Mouse (Mus musculus): ENCODE measurements at regions not wholly inside any gene's neighbourhood (a gene's known extent, or its start where the extent isn't known, plus 50 kb on each side); places are given as distances from the start of the nearest gene placed in this dataset.

DNA sequence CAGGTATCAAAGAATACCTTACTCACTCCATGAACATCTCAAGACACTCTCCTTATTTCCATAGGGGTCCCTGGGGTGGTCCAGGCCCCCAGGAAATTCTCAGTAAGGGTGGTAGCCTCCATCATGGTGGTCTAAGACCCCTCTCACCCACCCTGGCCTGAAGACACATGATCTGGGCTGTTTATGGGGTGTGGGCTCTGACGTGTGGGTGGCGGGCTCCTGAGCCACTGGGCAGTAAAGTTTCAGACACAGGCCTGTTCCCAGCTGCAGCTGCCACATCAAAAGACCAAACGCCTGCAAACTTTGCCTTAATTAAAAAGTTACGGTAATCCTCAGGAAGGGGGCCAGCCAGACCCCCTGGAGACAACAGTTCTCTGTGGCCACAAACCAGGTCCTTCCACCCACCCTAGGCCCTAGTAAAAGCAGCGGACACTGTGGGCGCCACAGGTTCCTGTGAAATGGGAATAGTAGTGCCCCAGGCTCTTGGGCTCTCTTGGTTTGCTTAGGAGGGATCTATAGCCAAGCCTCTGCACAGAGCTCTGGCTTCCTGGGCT, 473.1 kb upstream of the Zmiz1 start:
- ATAC-seq (ENCODE audit: insufficient number of reproducible peaks, low FRiP score, low TSS enrichment) = no peak

DNA sequence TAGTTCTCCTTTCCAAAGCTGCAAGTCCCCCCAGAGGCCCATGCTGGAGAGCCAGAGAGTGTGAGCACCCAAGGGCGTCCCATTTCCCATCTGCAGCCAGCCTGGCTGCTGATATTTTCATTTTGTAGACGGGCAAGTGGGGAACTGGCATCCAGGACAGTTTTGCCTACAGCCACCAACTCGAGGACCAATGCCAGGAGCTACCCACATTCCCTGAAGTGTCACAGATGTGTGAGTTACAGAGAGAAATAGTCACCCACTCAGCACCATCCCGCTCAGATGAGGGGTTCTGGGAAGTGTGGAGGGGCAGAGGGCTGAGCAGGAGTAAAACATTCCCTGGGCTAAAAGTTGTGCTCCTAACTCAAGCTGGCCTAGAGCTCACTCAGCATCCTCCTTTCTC, 472.6 kb upstream of the Zmiz1 start:
- no peak for ATAC-seq (ENCODE audit: insufficient number of reproducible peaks, low FRiP score, low TSS enrichment)

DNA sequence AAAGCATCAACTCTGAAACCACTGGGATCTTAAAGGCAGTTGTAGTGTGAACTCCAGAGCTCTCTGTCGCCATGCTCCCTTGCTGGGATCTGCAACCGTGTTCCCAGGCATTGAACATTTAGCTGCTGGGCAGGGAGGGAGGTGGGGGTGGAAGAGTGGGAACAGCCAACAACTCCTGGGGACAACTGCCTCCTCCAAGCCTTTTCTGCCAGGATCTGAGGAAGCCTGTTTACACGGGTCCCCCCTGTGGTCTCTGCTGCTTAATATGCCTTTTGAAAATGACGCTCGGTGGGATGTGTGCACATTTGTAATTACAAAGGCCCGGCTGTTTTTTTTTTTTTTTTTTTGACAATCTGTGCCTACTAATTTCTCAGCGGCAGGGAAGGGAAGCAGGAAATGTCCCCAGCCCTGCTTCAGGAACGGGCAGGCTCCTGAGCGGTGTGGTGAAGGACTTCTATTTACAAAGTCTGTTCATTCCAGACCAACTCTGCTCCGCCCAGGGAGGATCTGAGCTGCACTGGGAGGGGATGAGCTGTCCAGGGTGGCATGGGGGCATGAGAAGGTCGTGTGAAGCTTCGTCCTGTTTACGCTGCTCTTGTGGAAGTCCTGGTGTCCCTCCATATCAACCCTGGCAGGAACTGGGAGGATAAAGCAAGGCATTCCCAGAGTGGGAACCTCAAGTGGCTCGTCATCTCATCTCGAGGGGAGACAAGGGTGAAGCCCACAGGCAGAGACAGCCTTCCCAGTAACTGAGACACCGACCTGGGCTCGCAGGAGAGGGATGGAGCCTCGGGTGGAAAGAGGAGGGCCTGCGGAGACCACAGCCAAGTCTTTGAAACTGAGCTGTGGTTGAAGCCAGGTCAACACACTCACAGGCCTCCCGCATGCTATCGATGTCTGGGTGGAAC, 465.0 kb upstream of the Zmiz1 start:
- ATAC-seq (ENCODE audit: insufficient number of reproducible peaks, low FRiP score, low TSS enrichment) = no peak

DNA sequence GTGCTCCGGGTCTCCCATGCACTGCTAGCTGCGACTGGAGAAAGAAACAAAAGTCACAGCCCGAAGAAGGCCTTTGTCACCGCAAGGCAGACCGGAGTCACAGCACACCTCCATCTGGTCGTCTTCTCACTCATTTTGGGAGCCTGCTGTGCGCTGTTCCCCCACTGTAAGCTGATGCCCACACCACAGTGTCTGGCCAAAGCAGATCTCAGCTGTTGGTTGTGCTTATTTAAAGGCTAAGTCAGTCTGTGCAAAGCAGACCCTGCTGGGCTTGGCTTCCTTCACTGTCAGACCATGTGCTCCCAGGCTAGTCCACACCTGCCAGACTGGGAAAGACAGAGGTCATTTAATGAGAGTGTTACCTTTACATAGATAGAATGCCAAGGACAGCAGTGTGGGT, 463.8 kb upstream of the Zmiz1 start:
- ATAC-seq (ENCODE audit: insufficient number of reproducible peaks, low FRiP score, low TSS enrichment) = peak; percentile 43; the same call in 1 of the 2 replicates

DNA sequence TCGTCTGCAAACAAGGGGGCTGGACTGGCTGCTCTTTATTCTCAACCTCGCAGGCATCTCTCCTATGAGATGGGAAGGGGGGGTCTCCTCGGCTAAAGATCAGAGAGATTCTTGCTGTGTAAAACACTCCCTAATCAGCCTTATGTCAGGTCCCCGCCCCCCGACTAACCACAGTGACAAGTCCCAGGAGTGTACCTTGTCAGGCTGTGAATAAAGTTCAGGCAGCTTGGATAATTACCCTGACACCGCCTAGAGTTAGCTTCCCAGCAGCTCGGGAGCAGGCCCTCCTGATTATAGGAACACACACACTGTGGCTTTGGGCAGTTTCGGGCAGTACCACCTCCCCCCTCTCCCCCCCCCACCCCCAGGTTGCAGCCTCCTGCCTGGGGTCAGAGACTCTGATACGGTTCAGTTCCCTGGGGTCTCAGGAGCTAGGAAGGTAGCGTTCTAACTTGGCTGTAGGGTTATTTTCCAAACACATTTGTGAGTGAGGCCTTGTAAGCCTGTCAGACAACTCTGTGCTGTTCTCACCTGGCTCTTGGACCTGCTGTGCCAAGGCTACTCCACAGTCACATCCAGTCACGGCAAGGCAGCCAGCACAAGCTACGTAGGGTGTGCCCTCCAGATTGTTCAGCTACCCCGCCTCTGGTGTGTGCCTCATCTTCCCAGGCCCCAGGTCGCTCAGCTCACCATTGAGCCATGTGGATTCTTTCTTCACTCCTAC, 461.0 kb upstream of the Zmiz1 start:
- no peak for ATAC-seq (ENCODE audit: insufficient number of reproducible peaks, low FRiP score, low TSS enrichment)

DNA sequence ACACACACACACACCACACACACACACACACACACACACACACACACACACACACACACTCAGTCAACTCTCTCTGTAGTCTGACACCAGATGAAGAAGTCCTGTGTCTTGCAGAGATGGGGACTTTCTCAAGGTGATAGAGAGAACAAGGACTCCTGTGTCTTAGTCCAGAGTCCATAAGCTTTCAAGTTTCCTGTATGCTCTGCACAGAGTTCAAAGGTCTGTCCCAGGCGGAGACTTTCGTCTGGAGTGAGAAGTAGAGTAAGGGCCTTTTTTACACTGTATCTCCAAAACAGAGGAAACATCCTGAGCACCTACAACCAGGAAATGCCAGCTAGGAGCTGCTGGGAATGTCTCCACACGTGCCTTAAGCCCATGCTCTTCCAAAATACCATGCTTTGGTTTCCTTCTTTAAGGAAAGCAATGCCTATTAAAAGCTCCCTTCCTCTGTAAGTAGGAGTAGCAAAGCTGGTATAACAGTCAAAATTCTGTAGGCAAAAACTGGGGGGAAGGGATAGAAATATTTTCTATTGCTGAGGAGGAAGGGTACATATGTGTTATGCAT, 459.9 kb upstream of the Zmiz1 start:
- no peak for ATAC-seq (ENCODE audit: insufficient number of reproducible peaks, low FRiP score, low TSS enrichment)

DNA sequence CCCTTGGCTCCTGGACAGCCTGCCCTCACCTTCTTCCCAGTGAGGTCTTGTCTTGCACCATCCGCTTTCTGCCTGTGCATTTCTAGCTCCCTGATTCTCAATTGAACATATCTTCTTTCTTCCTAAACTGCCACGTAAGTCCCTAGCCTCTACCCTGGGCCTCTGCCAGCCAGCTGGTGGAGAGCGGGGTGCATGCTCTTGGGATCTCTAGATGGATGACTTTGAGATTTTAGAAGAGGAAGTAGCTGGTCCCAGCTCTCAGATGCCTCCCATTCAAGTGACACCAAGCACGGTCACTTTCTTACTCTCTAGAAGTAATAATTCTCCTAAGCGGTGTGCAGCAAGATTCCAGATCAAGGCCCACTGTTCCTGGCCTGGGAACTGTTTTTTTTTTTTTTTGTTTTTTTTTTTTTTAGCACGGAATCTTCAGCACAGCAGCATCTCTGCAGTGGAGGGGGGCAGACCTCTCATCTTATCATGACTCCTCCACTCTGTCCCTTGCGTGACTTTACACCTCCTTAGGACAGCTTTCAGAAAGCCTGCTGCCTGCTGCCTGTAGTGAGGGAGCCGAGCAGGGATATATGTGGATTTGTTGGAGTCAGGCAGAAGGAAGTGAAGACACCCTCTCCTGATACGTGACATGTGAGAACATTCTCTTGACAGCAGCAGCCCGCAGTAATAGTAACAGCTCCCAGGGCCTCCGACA, 453.6 kb upstream of the Zmiz1 start:
- ATAC-seq (ENCODE audit: insufficient number of reproducible peaks, low FRiP score, low TSS enrichment) = no peak

DNA sequence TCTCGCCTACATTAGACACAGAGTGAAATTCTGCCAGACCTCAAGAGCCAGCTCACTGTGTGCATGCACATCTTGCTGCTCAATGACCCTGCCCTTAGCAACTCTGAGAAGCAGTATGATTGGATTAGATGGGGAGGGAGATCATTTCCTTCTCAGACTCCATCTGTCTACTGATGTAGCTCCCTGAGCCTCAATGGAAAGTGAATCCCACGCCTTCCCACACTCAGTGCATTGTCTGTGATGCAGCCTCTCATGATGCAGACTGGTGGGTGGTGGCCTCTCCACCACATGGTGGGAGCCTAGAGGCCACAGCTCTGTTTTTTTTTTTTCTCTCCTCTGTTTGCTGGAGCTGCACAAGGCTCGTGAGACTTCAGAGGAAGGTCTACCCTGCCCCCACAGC, 447.1 kb upstream of the Zmiz1 start:
- no peak for ATAC-seq (ENCODE audit: insufficient number of reproducible peaks, low FRiP score, low TSS enrichment)

DNA sequence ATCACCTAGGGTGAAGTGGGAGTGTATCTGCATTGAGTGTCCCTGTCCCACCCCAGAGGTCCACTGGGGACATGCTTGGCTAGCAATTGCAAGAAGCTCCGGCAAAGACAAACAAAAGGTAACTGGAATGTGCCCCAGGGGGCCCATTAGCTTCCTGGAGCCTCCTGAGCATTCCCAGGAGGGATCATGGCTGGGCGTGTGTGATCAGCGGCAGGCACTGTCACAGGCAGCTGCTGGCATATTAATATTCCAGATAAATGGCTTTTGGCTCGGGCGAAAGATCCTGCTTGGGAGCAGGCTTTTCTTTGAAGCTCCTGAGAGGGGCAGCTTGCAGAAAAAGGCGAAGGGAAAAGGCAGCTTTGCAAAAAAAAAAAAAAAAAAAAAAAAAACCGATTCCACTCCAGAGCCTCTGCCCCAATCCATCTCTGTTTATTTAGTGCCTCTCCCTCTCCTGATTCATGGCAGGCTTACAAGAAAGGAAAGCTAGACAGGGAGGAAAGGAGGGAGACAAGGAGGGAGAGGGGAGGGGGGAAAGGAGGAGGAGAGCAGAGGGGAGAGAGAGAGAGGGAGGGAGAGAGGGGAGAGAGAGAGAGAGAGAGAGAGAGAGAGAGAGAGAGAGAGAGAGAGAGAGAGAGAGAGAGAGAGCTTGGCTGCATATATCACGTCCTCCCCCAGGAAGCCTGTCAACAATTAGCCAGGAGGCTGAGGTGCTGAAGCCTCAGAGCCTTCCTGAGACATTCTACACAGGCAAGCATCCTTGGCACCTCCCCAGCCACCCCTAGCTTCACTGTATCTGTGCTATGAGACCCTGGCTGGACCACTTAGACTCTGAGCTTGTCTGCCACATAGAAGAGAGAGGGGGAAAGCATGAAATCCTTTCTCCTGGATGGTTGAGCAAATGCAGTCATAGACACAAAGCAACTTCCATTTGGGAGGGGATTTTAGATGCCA, 443.4 kb upstream of the Zmiz1 start:
- ATAC-seq (ENCODE audit: insufficient number of reproducible peaks, low FRiP score, low TSS enrichment) = no peak

DNA sequence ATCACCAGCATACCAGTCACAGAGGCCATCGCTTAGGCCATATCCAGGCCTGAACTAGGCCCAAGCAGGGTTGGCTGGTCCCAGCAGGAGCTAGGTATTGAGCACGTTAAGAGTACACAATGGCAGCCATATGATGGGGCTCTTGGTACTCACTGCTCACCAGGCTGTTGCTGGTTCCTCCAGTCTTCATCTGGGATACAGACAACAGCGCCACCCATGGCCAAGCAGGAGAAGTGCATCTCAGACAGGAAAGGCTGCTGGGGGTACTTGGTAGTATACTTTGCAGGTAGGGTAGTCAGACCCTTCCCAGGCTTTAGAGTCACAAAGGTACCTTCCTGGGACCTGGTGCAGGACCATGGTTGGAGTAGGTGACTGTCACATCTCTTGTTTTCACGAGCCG, 441.1 kb upstream of the Zmiz1 start:
- ATAC-seq (ENCODE audit: insufficient number of reproducible peaks, low FRiP score, low TSS enrichment) = no peak

DNA sequence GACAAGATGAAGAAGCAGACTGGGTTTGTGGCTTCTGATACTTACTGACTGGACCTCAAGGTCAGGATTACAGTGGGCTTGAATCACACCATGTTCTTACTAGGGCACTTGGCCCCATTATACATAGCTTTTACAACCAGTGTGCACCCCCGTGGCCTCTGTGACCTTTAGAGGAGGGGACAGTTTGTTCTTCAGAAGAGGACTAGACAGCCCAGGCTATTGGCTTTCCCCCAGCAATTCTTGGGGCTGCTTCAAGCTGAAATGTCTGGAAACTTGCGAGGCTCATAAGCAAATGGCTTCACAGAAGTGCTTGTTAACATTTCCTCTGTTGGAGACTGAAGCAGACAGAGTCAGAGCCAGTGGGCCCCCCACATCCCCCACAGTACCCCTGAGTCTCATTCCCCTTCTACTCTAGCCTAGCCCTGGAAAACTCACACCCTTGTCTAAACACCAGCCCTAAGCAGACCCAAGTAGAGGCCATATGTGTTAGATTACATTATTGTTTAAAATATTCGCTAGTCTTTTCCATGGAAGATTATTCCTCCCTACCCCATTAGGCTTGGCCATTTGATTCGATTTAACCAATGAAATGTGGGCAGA, 439.6 kb upstream of the Zmiz1 start:
- no peak for ATAC-seq (ENCODE audit: insufficient number of reproducible peaks, low FRiP score, low TSS enrichment)

DNA sequence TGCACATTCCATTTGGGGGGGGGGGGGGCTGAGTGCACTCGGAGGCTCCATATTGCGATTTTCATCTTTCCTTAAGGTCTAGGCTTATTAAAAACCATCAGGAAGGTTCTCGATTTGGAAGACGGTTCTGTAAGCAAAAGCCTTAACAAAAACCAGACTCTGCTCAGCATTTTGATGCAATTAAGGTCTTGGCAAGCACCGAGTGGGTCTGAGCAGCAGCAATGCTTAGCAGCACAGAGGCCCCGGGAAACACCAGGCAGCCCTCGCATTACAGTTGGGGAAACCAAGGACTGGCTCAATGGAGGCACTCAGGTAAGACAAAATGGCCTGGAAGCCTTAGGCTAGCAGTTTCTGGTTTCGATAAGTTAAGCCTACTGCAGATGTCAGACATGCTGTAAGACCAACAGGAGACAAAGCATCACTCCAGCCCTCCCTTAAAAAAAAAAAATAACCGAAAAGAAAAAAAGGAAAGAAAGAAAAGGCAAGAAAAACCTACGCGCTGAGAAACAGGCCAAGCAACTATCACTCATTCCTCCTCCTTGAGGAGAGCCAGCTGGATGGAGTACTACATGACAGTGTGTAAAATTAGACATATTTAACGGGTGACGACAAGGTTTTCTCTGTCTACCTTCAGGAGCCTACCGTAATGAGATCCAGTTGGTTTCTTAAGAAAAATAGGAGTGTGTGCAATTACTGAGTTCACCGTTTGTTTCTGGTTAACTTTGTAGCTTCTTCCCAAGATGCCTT, 436.3 kb upstream of the Zmiz1 start:
- ATAC-seq (ENCODE audit: insufficient number of reproducible peaks, low FRiP score, low TSS enrichment) = no peak

DNA sequence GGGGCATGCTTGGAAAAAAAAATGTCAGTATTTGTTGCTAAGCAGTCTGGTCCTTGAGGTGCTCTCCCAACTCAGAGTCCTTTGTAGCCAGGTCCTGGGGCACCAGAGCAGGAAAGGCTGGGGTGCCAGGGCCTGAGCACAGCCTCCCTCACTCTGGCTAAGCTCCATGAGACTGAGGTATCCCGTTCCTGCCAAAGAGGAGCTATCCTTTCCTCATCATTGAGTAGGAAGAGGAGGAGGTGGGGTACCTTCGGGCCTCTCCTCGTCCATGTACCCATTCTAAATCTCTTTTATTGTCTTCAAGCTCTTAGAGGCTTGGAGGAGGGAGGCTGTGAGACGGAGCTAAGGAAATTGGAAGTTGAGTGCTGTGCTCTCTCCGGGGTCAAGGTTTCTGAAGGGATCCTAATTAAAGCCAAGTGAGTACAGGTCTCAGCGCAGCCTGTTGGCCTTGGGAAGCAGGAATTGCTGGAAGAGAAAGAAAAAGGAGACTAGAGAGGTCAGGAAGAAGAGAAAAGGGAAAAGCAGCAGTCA, 435.6 kb upstream of the Zmiz1 start:
- no peak for ATAC-seq (ENCODE audit: insufficient number of reproducible peaks, low FRiP score, low TSS enrichment)

DNA sequence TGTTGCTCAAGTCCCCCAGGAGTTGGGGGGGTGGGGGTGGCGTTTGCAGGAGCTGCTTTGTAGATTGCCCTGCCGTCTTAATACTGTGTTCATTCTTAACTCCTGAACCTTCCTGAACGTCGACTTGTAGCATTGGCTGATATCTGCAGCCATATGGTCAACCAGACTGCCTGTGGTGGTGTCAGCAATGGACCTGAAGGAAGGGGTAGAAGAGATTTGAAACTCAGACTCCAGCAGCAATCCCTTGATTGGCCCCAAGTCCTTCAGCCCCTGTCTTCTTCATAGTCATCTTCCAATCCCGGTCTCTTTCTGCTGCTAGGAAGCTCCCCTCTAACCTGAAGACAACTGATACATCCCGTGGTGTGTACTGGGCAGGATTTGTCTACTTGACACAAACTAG, 433.9 kb upstream of the Zmiz1 start:
- ATAC-seq (ENCODE audit: insufficient number of reproducible peaks, low FRiP score, low TSS enrichment) = peak; percentile 53; the same call in 1 of the 2 replicates

DNA sequence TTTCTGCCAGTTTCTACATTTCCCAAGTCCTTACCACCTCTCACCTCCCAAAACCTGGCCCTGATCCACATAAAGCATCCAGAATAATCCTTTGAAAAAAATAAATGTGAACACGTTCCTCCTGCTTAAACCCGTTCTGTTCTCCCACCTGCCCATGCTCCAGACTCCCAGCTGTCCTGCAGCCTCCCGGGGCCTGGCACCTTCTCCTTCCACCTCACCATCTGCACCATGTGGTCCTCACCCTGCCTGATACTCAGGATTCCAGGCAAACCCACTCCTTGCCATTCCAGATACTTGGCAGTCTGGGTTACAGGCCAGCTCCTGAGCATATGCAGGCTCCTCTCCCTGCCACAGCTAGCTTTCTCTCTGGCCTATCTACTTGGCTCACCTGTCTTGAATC, 431.9 kb upstream of the Zmiz1 start:
- peak; percentile 37; the same call in 1 of the 2 replicates for ATAC-seq (ENCODE audit: insufficient number of reproducible peaks, low FRiP score, low TSS enrichment)

DNA sequence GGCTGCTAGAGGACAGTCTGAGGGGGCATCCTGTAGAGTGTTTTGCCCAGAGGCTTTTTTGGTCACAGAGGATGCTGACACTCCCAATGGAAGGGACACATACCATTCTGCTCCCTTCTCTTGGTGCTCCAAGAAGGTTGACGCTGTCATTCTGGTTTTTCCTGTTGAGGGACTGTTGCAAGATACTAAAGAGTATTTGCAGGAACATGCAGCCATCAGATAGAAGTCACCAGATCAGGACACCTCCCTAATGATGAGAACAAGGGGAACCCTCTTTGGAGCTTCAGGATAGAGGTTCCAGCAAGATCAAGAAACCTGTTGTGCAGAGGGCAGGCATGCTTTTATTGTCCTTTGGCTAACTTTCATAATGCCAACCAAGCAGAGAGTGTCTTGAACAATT, 431.1 kb upstream of the Zmiz1 start:
- no peak for ATAC-seq (ENCODE audit: insufficient number of reproducible peaks, low FRiP score, low TSS enrichment)

DNA sequence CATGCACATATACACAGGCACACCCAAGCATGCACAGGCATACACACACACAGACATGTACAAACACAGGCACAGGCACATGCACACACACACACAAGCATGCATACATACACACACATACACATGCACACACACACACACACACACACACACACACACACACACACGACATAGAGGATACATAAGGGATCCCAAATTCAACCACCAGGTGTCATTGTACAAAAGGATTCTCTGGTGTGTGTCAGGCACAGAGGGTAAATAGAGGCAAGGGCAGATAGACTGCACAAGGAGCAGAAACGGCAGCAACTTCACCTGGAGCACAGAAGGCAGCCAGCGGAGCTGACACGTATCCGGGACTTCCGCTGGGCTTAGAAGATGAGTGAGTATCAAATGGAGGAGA, 428.1 kb upstream of the Zmiz1 start:
- no peak for ATAC-seq (ENCODE audit: insufficient number of reproducible peaks, low FRiP score, low TSS enrichment)

All from cerebellum, adult (tissue).